Mouse (Mus musculus) erythroblast, embryonic 14.5 days (primary cell): Measurements from ENCODE around the gene Mob3a. TPM values are rescaled to one million over a fixed set of nuclear protein-coding genes. Genes with fewer than 3 reads are reported as not detected.

Experiments used
- H3K27me3 ChIP-seq: 2 replicates; pipeline ENCODE4 v1.6.1; 2012; ENCODE audit warnings: inconsistent platforms; ENCODE audit not compliant: control insufficient read depth
- H3K36me3 ChIP-seq: 2 replicates; pipeline ENCODE4 v1.6.1; 2012; ENCODE audit warnings: mild to moderate bottlenecking, inconsistent platforms; ENCODE audit not compliant: control insufficient read depth
- H3K4me1 ChIP-seq: 2 replicates; pipeline ENCODE4 v1.6.1; 2012; ENCODE audit warnings: inconsistent platforms; ENCODE audit not compliant: control insufficient read depth
- H3K4me3 ChIP-seq: replicated peaks from 2 replicates; pipeline ENCODE3; 2012; ENCODE audit warnings: moderate library complexity, mild to moderate bottlenecking, inconsistent platforms
- H3K9me3 ChIP-seq: 2 replicates; pipeline ENCODE4 v1.6.1; 2012; ENCODE audit warnings: low read length, inconsistent platforms, mixed read lengths; ENCODE audit not compliant: control insufficient read depth
- GATA1 ChIP-seq: IDR thresholded peaks from 2 replicates; pipeline ENCODE4 v1.6.1; 2012; ENCODE audit warnings: low read length, inconsistent platforms, mixed read lengths
- TAL1 ChIP-seq: IDR thresholded peaks from 3 replicates; pipeline ENCODE4 v1.6.1; 2012; ENCODE audit warnings: low read length, inconsistent platforms, mixed read lengths
- polyA plus RNA-seq: library from polyadenylated mRNA; stranded (reverse); fragments of >175 nt; gene quantifications from 2 replicates; pipeline ENCODE4 v1.2.3, GENCODE M21; 2012

Mob3a gene
- polyA plus RNA-seq, 1 experiment = 2.1 TPM

DNA sequence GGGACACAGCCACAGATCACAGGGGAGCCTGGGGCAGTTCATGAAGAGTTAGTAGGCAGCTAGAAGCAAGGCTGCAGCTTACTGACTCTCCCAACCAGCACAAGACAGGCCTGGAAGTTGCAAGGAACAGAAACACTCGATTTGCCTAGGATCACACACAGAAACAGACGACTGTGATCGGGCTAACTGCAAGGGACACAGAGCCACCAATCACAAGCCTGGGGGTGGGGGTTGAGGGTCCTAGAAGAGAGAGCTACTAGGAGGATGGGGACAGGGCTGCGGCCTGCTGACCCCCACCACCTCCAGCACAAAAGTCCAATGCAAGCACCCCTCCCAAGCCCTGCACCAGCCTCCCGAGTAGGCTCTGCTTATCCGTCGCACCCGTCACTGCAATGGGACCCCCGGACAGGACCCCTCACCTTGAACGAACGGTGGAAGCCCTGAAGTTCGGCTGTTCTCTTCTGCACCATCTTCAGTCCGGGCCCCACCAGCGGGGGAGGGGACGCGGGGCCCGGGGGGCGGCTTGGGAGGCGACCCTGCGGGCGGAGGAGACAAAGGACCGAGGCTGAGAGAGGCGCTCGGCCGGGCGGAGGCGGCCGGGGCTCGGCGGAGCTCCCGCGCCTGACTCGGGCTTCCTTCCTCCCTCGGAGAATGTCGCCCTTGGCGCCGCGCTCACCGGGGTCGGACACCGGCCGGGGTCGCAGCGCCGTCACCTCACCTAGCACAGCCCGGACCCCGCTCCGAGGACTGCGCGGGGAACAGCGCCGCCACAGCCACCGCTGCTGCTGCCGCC, 26.2 kb downstream of the Mob3a start:
- peaks cover 49% of the 10 kb centered on the region for H3K36me3 ChIP-seq
- peak overlapping the region; percentile 81 for H3K4me3 ChIP-seq
- H3K4me1 ChIP-seq = peaks cover 90% of the 10 kb centered on the region
- no peaks in the 10 kb centered on the region for H3K27me3 ChIP-seq
- no peaks in the 10 kb centered on the region for H3K9me3 ChIP-seq
- TF ChIP-seq TAL1 (no peak), GATA1 (no peak)

DNA sequence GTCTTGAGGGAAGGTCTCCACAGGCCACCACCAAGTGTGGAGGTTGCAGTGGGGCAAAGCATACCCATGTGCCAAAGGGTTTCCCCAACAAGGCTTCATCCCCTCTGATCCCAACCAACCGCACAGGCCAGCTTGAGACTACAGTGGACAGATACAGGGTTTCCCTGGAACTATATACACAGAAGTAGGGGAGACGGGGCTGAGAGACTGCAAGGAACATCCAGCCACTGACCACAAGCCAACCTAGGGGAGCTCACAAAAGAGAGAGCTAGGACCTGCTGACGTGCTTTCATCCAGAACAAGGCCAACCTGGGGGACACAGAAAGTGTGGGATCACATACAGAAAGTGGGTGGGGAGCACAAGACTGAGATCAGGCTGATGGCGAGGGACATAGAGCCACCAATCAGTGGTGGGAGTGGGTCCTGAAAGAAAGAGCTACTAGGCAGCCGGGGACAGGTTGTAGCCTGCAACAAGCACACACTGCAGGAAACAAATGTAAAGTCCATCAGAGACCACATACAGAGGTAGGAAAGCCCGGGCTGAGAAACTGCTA, 26.8 kb downstream of the Mob3a start:
- peaks cover 91% of the 10 kb centered on the region for H3K4me1 ChIP-seq
- H3K9me3 ChIP-seq = no peaks in the 10 kb centered on the region
- no peaks in the 10 kb centered on the region for H3K27me3 ChIP-seq
- no peak for TF ChIP-seq TAL1
- no peak for TF ChIP-seq GATA1
- peak overlapping the region; percentile 81 for H3K4me3 ChIP-seq
- peaks cover 54% of the 10 kb centered on the region for H3K36me3 ChIP-seq

DNA sequence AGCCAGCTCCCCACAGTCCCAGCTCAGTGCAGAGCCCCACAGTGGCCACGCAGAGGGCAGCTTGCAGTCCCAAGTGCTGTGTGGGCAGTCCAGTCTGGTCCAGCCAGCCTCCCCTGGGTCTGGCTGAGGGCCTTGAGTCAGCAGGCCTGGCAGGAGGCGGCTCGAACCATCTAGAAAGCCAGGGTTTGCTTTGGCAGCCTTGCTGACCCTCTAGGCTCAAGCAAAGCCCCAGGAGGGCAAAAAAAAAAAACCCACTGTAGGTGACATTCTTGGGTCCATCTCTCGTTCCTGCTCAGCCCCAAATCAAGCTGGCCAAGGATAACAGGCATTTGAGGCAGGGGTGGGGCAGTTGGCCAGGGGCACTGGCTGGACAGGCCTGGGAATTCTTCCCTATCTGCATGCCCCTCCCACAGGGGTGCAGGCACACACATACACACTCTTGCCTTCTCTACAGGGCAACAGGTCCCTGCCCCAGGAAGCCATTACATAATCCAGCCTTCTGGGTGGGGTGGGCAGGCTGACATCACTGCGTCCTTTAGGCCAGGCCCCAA, 27.5 kb downstream of the Mob3a start:
- Histone ChIP-seq H3K4me1 (peaks cover 89% of the 10 kb centered on the region), H3K36me3 (peaks cover 57% of the 10 kb centered on the region), H3K4me3 (peak overlapping the region; percentile 81), H3K9me3 (no peaks in the 10 kb centered on the region), H3K27me3 (no peaks in the 10 kb centered on the region)
- TF ChIP-seq GATA1 (no peak), TAL1 (no peak)

DNA sequence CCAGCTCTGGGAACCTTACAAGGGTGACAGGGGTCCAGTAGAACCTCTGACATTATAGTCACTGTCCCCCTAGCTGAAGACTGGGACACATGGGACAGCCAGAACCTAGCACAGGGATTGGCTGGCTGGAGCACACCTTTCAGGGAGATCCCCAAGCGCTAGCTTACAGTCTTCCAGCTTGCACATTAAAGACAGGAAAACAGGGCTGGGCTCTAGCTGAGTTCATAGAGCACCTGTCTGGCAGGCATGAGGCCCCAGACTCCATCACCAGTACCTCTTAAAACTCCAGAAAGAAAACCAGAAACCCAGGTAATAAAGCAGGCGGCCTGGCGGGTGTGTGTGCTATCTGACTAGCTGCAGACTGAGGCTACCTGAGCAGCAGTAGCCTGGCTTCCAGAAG, 28.1 kb downstream of the Mob3a start:
- H3K36me3 ChIP-seq = peaks cover 62% of the 10 kb centered on the region
- H3K27me3 ChIP-seq = no peaks in the 10 kb centered on the region
- H3K4me3 ChIP-seq = peak overlapping the region; percentile 81
- TF ChIP-seq GATA1 = no peak
- TF ChIP-seq TAL1 = no peak
- H3K4me1 ChIP-seq = peaks cover 89% of the 10 kb centered on the region
- no peaks in the 10 kb centered on the region for H3K9me3 ChIP-seq

DNA sequence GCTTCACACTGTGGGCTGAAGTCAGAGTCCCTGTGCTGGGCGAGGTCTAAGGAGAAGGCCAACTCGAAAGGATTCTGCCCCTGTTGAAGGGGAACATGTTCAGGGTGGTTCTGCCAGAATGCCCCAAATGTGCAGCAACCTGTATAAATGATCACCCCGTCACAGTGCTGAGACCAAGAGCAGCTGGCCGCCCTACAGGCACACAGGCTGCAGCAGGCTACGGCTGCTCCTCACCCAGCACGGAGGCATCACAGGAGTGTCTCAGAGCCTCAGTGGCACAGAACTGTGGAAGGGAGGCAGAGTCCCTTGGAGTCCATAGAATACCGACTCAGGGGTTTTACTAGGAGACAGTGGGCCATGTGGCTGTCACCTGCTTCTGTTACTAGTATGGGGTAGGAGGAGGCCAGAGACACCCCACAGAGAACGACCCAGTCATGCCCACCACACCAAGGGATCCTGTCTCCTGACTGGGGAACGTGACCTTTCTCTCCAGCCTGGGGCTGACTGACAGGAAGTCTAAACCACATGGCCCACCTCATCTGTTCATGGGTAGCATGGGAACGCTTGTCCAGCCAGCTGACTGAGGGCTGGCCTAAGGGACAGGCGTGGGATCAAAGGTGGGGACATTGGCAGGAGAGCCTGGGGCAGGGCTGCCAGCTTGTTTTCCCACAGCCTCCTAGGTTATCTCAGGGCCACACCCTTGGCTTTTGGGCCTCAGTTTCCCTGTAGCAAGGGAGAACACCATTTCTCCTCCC, 29.7 kb downstream of the Mob3a start:
- no peak for TF ChIP-seq TAL1
- TF ChIP-seq GATA1 = no peak
- H3K36me3 ChIP-seq = peaks cover 78% of the 10 kb centered on the region
- peak overlapping the region; percentile 5 for H3K4me3 ChIP-seq
- H3K27me3 ChIP-seq = no peaks in the 10 kb centered on the region
- peaks cover 82% of the 10 kb centered on the region for H3K4me1 ChIP-seq
- no peaks in the 10 kb centered on the region for H3K9me3 ChIP-seq

DNA sequence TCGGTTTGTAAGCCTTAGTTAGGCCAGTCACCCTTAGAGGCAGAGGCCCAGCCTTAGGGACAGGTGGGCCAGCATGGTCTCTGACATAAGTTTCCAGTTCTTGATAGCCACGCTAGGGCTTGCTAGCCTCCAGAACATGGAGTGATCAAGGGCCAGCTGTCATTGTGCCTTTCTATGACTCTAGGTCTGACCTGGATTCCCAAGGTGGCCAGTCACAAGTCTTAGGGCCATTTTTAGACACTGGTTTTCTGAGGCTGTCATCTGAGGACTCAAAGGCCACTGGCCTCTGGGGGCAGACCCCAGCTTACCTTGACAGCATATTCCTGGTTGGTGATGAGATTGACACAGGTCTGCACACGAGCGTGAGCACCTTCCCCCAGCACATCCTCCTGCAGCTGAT, 30.5 kb downstream of the Mob3a start:
- Histone ChIP-seq H3K36me3 (peaks cover 87% of the 10 kb centered on the region), H3K4me1 (peaks cover 81% of the 10 kb centered on the region), H3K4me3 (no peak overlapping the region), H3K27me3 (no peaks in the 10 kb centered on the region), H3K9me3 (no peaks in the 10 kb centered on the region)
- no peak for TF ChIP-seq GATA1
- TF ChIP-seq TAL1 = no peak

DNA sequence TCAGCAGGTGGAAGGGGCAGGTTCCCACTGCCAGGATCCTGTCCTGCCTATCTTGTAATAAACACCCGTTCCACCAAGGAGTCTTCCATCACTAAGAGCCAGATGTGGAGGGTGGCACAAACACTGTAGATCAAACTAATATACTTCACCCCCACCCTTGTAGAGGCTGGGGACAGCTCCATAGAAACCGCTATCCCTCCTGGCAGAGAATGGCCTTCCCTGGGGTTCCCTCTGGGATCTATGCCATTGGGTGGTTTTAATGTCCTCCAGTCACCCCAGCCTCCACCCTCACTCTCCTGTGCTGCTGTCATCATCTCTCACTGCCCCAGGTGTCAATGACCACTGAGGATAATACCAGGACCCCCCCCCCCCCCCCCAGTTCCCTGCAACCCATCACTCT, 31.2 kb downstream of the Mob3a start:
- no peak overlapping the region for H3K4me3 ChIP-seq
- no peaks in the 10 kb centered on the region for H3K9me3 ChIP-seq
- H3K36me3 ChIP-seq = peaks cover 94% of the 10 kb centered on the region
- peaks cover 87% of the 10 kb centered on the region for H3K4me1 ChIP-seq
- TF ChIP-seq TAL1 (no peak), GATA1 (no peak)
- H3K27me3 ChIP-seq = no peaks in the 10 kb centered on the region

DNA sequence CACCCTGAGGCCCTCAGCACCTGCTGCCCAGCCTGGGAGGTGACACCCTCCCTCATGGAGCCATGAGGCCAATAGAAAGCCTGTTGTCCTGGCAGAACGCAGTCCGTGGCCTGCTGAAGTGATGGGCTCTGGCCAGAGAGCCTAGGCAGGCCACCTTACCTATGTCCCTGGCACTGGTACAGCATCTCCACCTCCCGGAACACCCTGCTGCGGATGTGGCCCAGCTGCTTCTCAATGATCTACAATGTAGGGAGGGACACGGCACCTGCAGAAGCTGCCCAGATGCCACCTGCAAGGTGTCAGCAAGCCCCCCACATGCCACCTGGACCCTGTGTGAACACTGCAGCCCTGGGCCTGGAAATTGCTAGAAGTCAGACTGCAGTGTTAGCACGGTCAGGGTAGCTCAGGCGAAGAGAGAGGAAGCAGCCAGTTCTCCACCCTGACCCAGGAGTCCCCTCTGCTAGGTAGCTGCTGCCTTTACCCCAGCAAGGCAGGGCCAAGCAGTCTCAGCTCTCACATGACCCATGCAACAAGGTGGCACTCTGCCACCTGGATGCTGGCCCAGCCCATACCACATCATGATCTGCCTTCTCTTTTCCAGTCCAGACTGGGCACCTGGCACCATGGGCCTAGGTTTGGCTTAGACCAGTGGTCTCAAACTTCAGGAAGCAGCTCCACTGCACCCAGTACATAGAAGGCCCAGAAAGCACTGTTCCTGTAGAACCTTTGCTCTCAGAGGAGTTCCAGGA, 31.9 kb downstream of the Mob3a start:
- no peak for TF ChIP-seq GATA1
- TF ChIP-seq TAL1 = no peak
- peaks cover 87% of the 10 kb centered on the region for H3K4me1 ChIP-seq
- no peaks in the 10 kb centered on the region for H3K9me3 ChIP-seq
- H3K36me3 ChIP-seq = peaks cover 100% of the 10 kb centered on the region
- H3K27me3 ChIP-seq = no peaks in the 10 kb centered on the region
- no peak overlapping the region for H3K4me3 ChIP-seq

DNA sequence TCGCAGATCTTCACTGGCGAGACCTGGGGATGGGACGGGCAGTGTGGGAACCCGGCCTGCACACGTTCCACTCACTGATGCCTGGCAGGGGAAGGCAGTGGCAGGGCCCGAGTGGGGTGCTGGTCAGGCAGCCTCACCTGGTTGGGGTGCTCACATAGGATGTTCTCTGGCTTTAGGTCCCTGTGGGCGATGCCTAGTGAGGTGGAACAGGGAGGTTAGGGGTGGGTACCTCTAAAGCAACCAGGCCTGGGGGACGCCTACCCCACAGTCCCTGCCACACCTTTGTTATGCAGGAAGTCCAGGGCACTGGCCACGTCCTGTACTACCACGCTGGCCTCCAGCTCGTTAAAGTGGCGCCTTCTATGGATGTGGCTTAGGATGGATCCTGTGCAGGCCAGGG, 32.8 kb downstream of the Mob3a start:
- no peak overlapping the region for H3K4me3 ChIP-seq
- peaks cover 91% of the 10 kb centered on the region for H3K36me3 ChIP-seq
- H3K4me1 ChIP-seq = peaks cover 87% of the 10 kb centered on the region
- H3K9me3 ChIP-seq = no peaks in the 10 kb centered on the region
- no peaks in the 10 kb centered on the region for H3K27me3 ChIP-seq
- no peak for TF ChIP-seq GATA1
- TF ChIP-seq TAL1 = no peak
